Mouse (Mus musculus): Measurements from ENCODE around the gene Rab3il1. TPM values are rescaled to one million over a fixed set of nuclear protein-coding genes. Genes with fewer than 3 reads are reported as not detected.

Rab3il1 gene
- polyA plus RNA-seq, 1 experiment: not detected

- Histone ChIP-seq H3K4me1 (ENCODE audit: control insufficient read depth, insufficient read depth, low read length) (peaks cover 5% of the 10 kb centered on the region; the same call in 1 of the 2 replicates), H3K4me3 (ENCODE audit: insufficient read depth, low read depth, low read length) (no peak overlapping the region), H3K27ac (ENCODE audit: insufficient read depth, low read depth, low read length) (no peak overlapping the region)
- 72% methylated on average over 2 of the region's 2 CpGs for WGBS
- TF ChIP-seq CTCF (IDR thresholded peaks at IDR 0.05; ENCODE audit: insufficient read depth, low read depth, low read length) (no peak), POLR2A (IDR thresholded peaks at IDR 0.05; ENCODE audit: insufficient read depth, low read depth, low read length) (no peak)
Observed at GRCm38 (mm10) chr19:10029746-10030145, 28.3 kb downstream of the Rab3il1 start.

GRCm38 (mm10) chr19:10033211-10033973, 31.9 kb downstream of the Rab3il1 start:
- Histone ChIP-seq H3K4me3 (ENCODE audit: insufficient read depth, low read depth, low read length) (no peak overlapping the region), H3K27ac (ENCODE audit: insufficient read depth, low read depth, low read length) (no peak overlapping the region), H3K4me1 (ENCODE audit: control insufficient read depth, insufficient read depth, low read length) (0 out of 2 replicates have a peak, but pooled peaks cover 3% of the 10 kb centered on the region)
- TF ChIP-seq POLR2A (IDR thresholded peaks at IDR 0.05; ENCODE audit: insufficient read depth, low read depth, low read length) (no peak), CTCF (IDR thresholded peaks at IDR 0.05; ENCODE audit: insufficient read depth, low read depth, low read length) (peak; percentile 54; the same call in 1 of the 2 replicates)
- 31% methylated on average over 8 of the region's 8 CpGs for WGBS

GRCm38 (mm10) chr19:10034356-10034755, 32.9 kb downstream of the Rab3il1 start:
- Histone ChIP-seq H3K4me3 (ENCODE audit: insufficient read depth, low read depth, low read length) (no peak overlapping the region), H3K4me1 (ENCODE audit: control insufficient read depth, insufficient read depth, low read length) (peaks cover 7% of the 10 kb centered on the region; the same call in 1 of the 2 replicates), H3K27ac (ENCODE audit: insufficient read depth, low read depth, low read length) (no peak overlapping the region)
- no peak for TF ChIP-seq POLR2A (IDR thresholded peaks at IDR 0.05; ENCODE audit: insufficient read depth, low read depth, low read length)
- TF ChIP-seq CTCF (IDR thresholded peaks at IDR 0.05; ENCODE audit: insufficient read depth, low read depth, low read length): no peak
- whole genome bisulfite sequencing: 88% methylated on average over 5 of the region's 5 CpGs

GRCm38 (mm10) chr19:10034785-10035447, 33.4 kb downstream of the Rab3il1 start:
- 57% methylated on average over 8 of the region's 8 CpGs for WGBS
- TF ChIP-seq CTCF (IDR thresholded peaks at IDR 0.05; ENCODE audit: insufficient read depth, low read depth, low read length): peak; percentile 54; the same call in 1 of the 2 replicates
- no peak for TF ChIP-seq POLR2A (IDR thresholded peaks at IDR 0.05; ENCODE audit: insufficient read depth, low read depth, low read length)
- peaks cover 7% of the 10 kb centered on the region; the same call in 1 of the 2 replicates for H3K4me1 ChIP-seq (ENCODE audit: control insufficient read depth, insufficient read depth, low read length)
- no peak overlapping the region for H3K27ac ChIP-seq (ENCODE audit: insufficient read depth, low read depth, low read length)
- no peak overlapping the region for H3K4me3 ChIP-seq (ENCODE audit: insufficient read depth, low read depth, low read length)

- no peak overlapping the region for H3K27ac ChIP-seq (ENCODE audit: insufficient read depth, low read depth, low read length)
- 65% methylated on average over 2 of the region's 2 CpGs for WGBS
- peaks cover 17% of the 10 kb centered on the region for H3K4me1 ChIP-seq (ENCODE audit: control insufficient read depth, insufficient read depth, low read length)
- no peak for TF ChIP-seq CTCF (IDR thresholded peaks at IDR 0.05; ENCODE audit: insufficient read depth, low read depth, low read length)
- TF ChIP-seq POLR2A (IDR thresholded peaks at IDR 0.05; ENCODE audit: insufficient read depth, low read depth, low read length): no peak
- H3K4me3 ChIP-seq (ENCODE audit: insufficient read depth, low read depth, low read length): no peak overlapping the region
Observed at GRCm38 (mm10) chr19:10037534-10037933, 36.1 kb downstream of the Rab3il1 start.

GRCm38 (mm10) chr19:10038364-10038763, 36.9 kb downstream of the Rab3il1 start:
- peaks cover 18% of the 10 kb centered on the region for H3K4me1 ChIP-seq (ENCODE audit: control insufficient read depth, insufficient read depth, low read length)
- TF ChIP-seq POLR2A (IDR thresholded peaks at IDR 0.05; ENCODE audit: insufficient read depth, low read depth, low read length): no peak
- no peak for TF ChIP-seq CTCF (IDR thresholded peaks at IDR 0.05; ENCODE audit: insufficient read depth, low read depth, low read length)
- H3K4me3 ChIP-seq (ENCODE audit: insufficient read depth, low read depth, low read length): no peak overlapping the region
- WGBS: 75% methylated on average over 3 of the region's 3 CpGs
- H3K27ac ChIP-seq (ENCODE audit: insufficient read depth, low read depth, low read length): no peak overlapping the region

GRCm38 (mm10) chr19:10038910-10039309, 37.4 kb downstream of the Rab3il1 start:
- H3K4me3 ChIP-seq (ENCODE audit: insufficient read depth, low read depth, low read length): no peak overlapping the region
- no peak overlapping the region for H3K27ac ChIP-seq (ENCODE audit: insufficient read depth, low read depth, low read length)
- 32% methylated on average over 3 of the region's 3 CpGs for WGBS
- H3K4me1 ChIP-seq (ENCODE audit: control insufficient read depth, insufficient read depth, low read length): peaks cover 18% of the 10 kb centered on the region
- no peak for TF ChIP-seq POLR2A (IDR thresholded peaks at IDR 0.05; ENCODE audit: insufficient read depth, low read depth, low read length)
- TF ChIP-seq CTCF (IDR thresholded peaks at IDR 0.05; ENCODE audit: insufficient read depth, low read depth, low read length): no peak

GRCm38 (mm10) chr19:10039615-10040014, 38.1 kb downstream of the Rab3il1 start:
- H3K4me1 ChIP-seq (ENCODE audit: control insufficient read depth, insufficient read depth, low read length): peaks cover 18% of the 10 kb centered on the region
- H3K27ac ChIP-seq (ENCODE audit: insufficient read depth, low read depth, low read length): no peak overlapping the region
- no peak overlapping the region for H3K4me3 ChIP-seq (ENCODE audit: insufficient read depth, low read depth, low read length)
- 98% methylated on average over 2 of the region's 2 CpGs for WGBS
- no peak for TF ChIP-seq CTCF (IDR thresholded peaks at IDR 0.05; ENCODE audit: insufficient read depth, low read depth, low read length)
- TF ChIP-seq POLR2A (IDR thresholded peaks at IDR 0.05; ENCODE audit: insufficient read depth, low read depth, low read length): no peak

- WGBS: 21% methylated on average over 18 of the region's 20 CpGs
- Histone ChIP-seq H3K4me3 (ENCODE audit: insufficient read depth, low read depth, low read length) (peak overlapping the region; percentile 76), H3K4me1 (ENCODE audit: control insufficient read depth, insufficient read depth, low read length) (peaks cover 18% of the 10 kb centered on the region), H3K27ac (ENCODE audit: insufficient read depth, low read depth, low read length) (no peak overlapping the region)
- no peak for TF ChIP-seq CTCF (IDR thresholded peaks at IDR 0.05; ENCODE audit: insufficient read depth, low read depth, low read length)
- no peak for TF ChIP-seq POLR2A (IDR thresholded peaks at IDR 0.05; ENCODE audit: insufficient read depth, low read depth, low read length)
Observed at GRCm38 (mm10) chr19:10040866-10041387, 39.5 kb downstream of the Rab3il1 start.

Measured in olfactory bulb, adult 2 months (tissue).